Mouse (Mus musculus) stomach, postnatal 0 days (tissue): ENCODE results near the gene Ceacam20.

Experiments used
- CTCF ChIP-seq: IDR thresholded peaks from 2 replicates; pipeline ENCODE4 v1.5.1; 2016; ENCODE audit warnings: antibody characterized with exemption, low read depth, mild to moderate bottlenecking, moderate library complexity
- EP300 ChIP-seq: optimal IDR thresholded peaks from 2 replicates; pipeline ENCODE3; 2016; ENCODE audit warnings: antibody characterized with exemption

- TF ChIP-seq CTCF (peak; percentile 29; the same call in 1 of the 2 replicates), EP300 (no peak)
Observed at GRCm38 (mm10) chr7:19939555-19940235, 25.5 kb upstream of the Ceacam20 start.
